Comparison of ENCODE assay signal across 18 mouse cellular contexts in genomic region chr2:128360517-128360916, GRCm38 (mm10).
A peak's percentile ranks its signal among the peaks of the same experiment; 100 is the strongest.
DNase-seq lines count a peak whose midpoint lies in the region; ATAC-seq lines count a peak whose summit lies in the region.
"Had no signal": no experiment of that assay in that cellular context is flagged by ENCODE, and none has a peak within 500 bp of the region (broad histone marks: within the 10 kb centered on the region; RNA-seq: fewer than 3 reads in every experiment).

No protein-coding gene starts in this region.

- H3K4me1 ChIP-seq in midbrain, embryonic 13.5 days (replicated peaks) = no peaks in the 10 kb centered on the region
- H3K4me1 ChIP-seq: forebrain, embryonic 13.5 days had no signal

- H3K9me3 ChIP-seq in midbrain, embryonic 13.5 days = no peaks in the 10 kb centered on the region
- H3K9me3 ChIP-seq: forebrain, embryonic 13.5 days had no signal

- no peak overlapping the region for H3K4me3 ChIP-seq in midbrain, embryonic 13.5 days (replicated peaks)
- H3K4me3 ChIP-seq: erythroblast, embryonic 14.5 days; forebrain, embryonic 13.5 days had no signal

- no peak overlapping the region for H3K27ac ChIP-seq in midbrain, embryonic 13.5 days
- H3K27ac ChIP-seq: forebrain, embryonic 13.5 days; hindbrain, embryonic 14.5 days; liver, embryonic 14.5 days had no signal

- intact Hi-C loops in heart, postnatal 25 days (cut with DNase I) = no loop called here

- ATAC-seq in midbrain, embryonic 13.5 days = no peak
- ATAC-seq: forebrain, embryonic 13.5 days; midbrain, embryonic 16.5 days had no signal

- H3K36me3 ChIP-seq in midbrain, embryonic 13.5 days = no peaks in the 10 kb centered on the region

- WGBS in midbrain, embryonic 13.5 days = 86% methylated on average over 5 of the region's 5 CpGs

- H3K9ac ChIP-seq in midbrain, embryonic 13.5 days (replicated peaks) = no peak overlapping the region
- H3K9ac ChIP-seq: forebrain, embryonic 13.5 days; hindbrain, embryonic 14.5 days; liver, embryonic 14.5 days had no signal

- H3K4me2 ChIP-seq in midbrain, embryonic 13.5 days (replicated peaks) = no peak overlapping the region
- H3K4me2 ChIP-seq: forebrain, embryonic 13.5 days; hindbrain, embryonic 14.5 days had no signal

- DNase-seq in adrenal gland, postnatal 14 days = peak; percentile 37
- no peak for DNase-seq in adrenal gland, postnatal 25 days
- peak; percentile 27 for DNase-seq in lung, postnatal 36 days
- no peak for DNase-seq in lung, adult 18-20 months
- DNase-seq in heart, postnatal 25 days (ENCODE audit: low spot score) = peak; percentile 23
- DNase-seq in c-Kit-positive CD71-positive TER-119-positive erythroid progenitor cells, embryonic 14.5 days (ENCODE audit: low spot score) = no peak
- DNase-seq: cerebellum, adult 9-10 months; gastrocnemius, postnatal 36 days; kidney, adult 9 months; kidney, postnatal 36 days; right cerebral cortex, postnatal 25 days; thymus, adult 2 months had no signal

- H3K27me3 ChIP-seq in midbrain, embryonic 13.5 days = no peaks in the 10 kb centered on the region
- H3K27me3 ChIP-seq: forebrain, embryonic 13.5 days had no signal

Comparison
In these comparisons a context has a peak if more than half of its experiments do, and no peak if none do; other contexts are left out.
1. DNase-seq: peak in adrenal gland, postnatal 14 days (single experiment), lung, postnatal 36 days (single experiment) and heart, postnatal 25 days (single experiment); none in adrenal gland, postnatal 25 days (single experiment), lung, adult 18-20 months (0 of 2) and c-Kit-positive CD71-positive TER-119-positive erythroid progenitor cells, embryonic 14.5 days (single experiment).